Mouse (Mus musculus) liver, embryonic 14.5 days (tissue): Measurements from ENCODE around the gene Pi4ka. TPM values are rescaled to one million over a fixed set of nuclear protein-coding genes. Genes with fewer than 3 reads are reported as not detected.

Experiments
- ATAC-seq: fragments of 200-750 bp; cut with Nextera tagmentation; 2 replicates; pipeline ENCODE4 v1.8.0; 2017; ENCODE audit warnings: moderate number of reproducible peaks, mild to moderate bottlenecking, moderate library complexity; ENCODE audit not compliant: insufficient read depth
- DNase-seq, 3 experiments: peaks; one replicate each; pipeline ENCODE4 v3.0.0-alpha.2; 2012 to 2013; ENCODE audit warnings: low read depth in 3 of 3, low spot score in 3 of 3
- H3K27ac ChIP-seq: fragments of 300-500 bp; sonication (generic); 2 replicates; pipeline ENCODE4 v1.5.1; 2014; ENCODE audit warnings: moderate library complexity, mild to moderate bottlenecking, control low read depth, inconsistent platforms
- H3K27me3 ChIP-seq: fragments of 300-500 bp; sonication (generic); 2 replicates; pipeline ENCODE4 v1.6.1; 2014; ENCODE audit warnings: mild to moderate bottlenecking, low read length, moderate library complexity; ENCODE audit not compliant: control insufficient read depth, insufficient read depth
- H3K36me3 ChIP-seq: fragments of 300-500 bp; sonication (generic); replicated peaks from 2 replicates; pipeline ENCODE4 v1.6.1; 2014; ENCODE audit warnings: low read depth; ENCODE audit not compliant: control insufficient read depth, insufficient read depth
- H3K4me1 ChIP-seq, 2 experiments: fragments of 200-500 bp in 1 of 2; fragments of 300-500 bp in 1 of 2; sonication (generic) in 1 of 2; replicated peaks; 2 replicates each; pipeline ENCODE4 v1.6.1; 2012 to 2014; ENCODE audit warnings: antibody characterized with exemption in 1 of 2, inconsistent platforms in 1 of 2, low read length in 1 of 2; ENCODE audit not compliant: control insufficient read depth in 2 of 2, insufficient read depth in 2 of 2
- H3K4me2 ChIP-seq: fragments of 300-500 bp; sonication (generic); 2 replicates; pipeline ENCODE4 v1.6.1; 2014; ENCODE audit warnings: low read depth, mild to moderate bottlenecking, control low read depth, moderate library complexity
- H3K4me3 ChIP-seq, 2 experiments: fragments of 200-500 bp in 1 of 2; fragments of 300-500 bp in 1 of 2; sonication (generic) in 1 of 2; 2 replicates each; pipeline ENCODE4 v1.5.1; 2012 to 2014; ENCODE audit warnings: low read depth in 2 of 2, low read length in 2 of 2, mild to moderate bottlenecking in 2 of 2, control low read depth in 1 of 2, inconsistent platforms in 1 of 2, moderate library complexity in 1 of 2; ENCODE audit not compliant: insufficient read depth in 1 of 2
- H3K9ac ChIP-seq: fragments of 300-500 bp; sonication (generic); replicated peaks from 2 replicates; pipeline ENCODE4 v1.6.1; 2014; ENCODE audit warnings: mild to moderate bottlenecking, control low read depth, moderate library complexity
- H3K9me3 ChIP-seq: fragments of 300-500 bp; sonication (generic); 2 replicates; pipeline ENCODE4 v1.6.1; 2016; ENCODE audit warnings: low read length, mixed read lengths; ENCODE audit not compliant: control insufficient read depth
- CTCF ChIP-seq: IDR thresholded peaks from 2 replicates; pipeline ENCODE4 v1.5.1; 2016; ENCODE audit warnings: antibody characterized with exemption, low read depth, control low read depth
- EP300 ChIP-seq: IDR thresholded peaks from 2 replicates; pipeline ENCODE4 v1.6.1; 2016; ENCODE audit warnings: antibody characterized with exemption, low read depth
- WGBS: fragments of 180-500 bp; shearing (Covaris S2); extraction: QIAGEN DNeasy Blood & Tissue Kit; methylation state at CpG from one replicate; pipeline ENCODE4 v1.1.7; 2014; ENCODE audit not compliant: insufficient replicate concordance; 5-methylcytosine and 5-hydroxymethylcytosine counted together
- polyA plus RNA-seq, 2 experiments: library from polyadenylated mRNA; depleted of rRNA in 1 of 2; stranded (reverse) in 1 of 2; unstranded in 1 of 2; fragments of >200 nt; fragmentation: Nextera tagmentation in 1 of 2; extraction: Ambion mirVana in 1 of 2; gene quantifications; 2 replicates each; pipeline versions ENCODE4 v1.2.1 to v1.2.3; 2012 to 2014

The Pi4ka gene
- polyA plus RNA-seq, 2 experiments: 13.7 to 19.0 TPM

DNA sequence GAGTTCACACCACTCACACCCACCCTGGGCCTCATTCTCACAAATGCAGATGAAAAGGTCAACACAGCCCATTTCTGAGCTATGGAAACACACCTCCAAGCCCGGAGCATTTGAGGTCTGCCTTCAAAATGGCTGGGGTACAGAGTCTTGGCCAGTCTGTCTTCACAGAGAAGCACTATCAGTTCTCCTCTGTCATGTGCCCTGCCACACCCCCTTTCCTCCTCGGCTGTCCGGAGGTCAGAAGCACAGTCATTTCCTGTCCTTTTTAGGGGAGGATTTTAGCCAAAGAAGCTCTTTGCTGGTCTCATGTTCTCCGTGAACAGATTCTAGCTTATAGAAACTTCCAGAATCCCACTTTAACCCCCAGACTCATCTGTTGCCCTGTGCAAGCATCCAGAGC is 4.1 kb upstream of the Pi4ka start:
- TF ChIP-seq CTCF: no peak
- DNase-seq (no peak), ATAC-seq (no peak)
- no peak overlapping the region for H3K9ac ChIP-seq
- H3K9me3 ChIP-seq: no peaks in the 10 kb centered on the region
- H3K4me3 ChIP-seq: no peak overlapping the region
- H3K27me3 ChIP-seq: no peaks in the 10 kb centered on the region
- peaks cover 6 to 22% of the 10 kb centered on the region in 2 experiments for H3K4me1 ChIP-seq
- 19% methylated on average over 4 of the region's 4 CpGs for WGBS
- H3K4me2 ChIP-seq: peak overlapping the region; percentile 32
- H3K36me3 ChIP-seq: no peaks in the 10 kb centered on the region
- no peak overlapping the region for H3K27ac ChIP-seq

DNA sequence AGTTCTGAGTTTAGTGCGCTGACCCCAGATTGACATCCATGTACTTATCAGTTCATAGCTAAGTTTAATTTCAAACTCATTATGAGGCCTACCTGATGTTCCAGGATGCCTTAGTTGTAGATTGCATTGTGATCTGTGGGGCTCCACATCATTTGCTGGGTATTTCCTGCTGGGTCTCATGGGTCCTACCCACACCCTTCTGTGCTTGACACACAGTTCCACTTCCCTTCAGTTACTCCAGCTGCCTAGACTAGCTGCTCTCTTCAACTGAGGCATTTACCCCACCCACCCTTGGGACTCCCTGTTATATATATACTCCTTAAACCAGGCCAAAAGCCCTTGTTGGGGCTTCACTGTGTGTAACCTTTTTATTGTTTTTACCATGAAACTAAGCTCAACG is 2.9 kb upstream of the Pi4ka start:
- DNase-seq: no peak
- Histone ChIP-seq H3K36me3 (no peaks in the 10 kb centered on the region), H3K27ac (no peak overlapping the region), H3K27me3 (no peaks in the 10 kb centered on the region), H3K9ac (no peak overlapping the region), H3K9me3 (no peaks in the 10 kb centered on the region), H3K4me1 (peaks cover 13 to 30% of the 10 kb centered on the region in 2 experiments), H3K4me3 (no peak overlapping the region), H3K4me2 (no peak overlapping the region)
- TF ChIP-seq CTCF (no peak), EP300 (no peak)
- WGBS: 77% methylated on average over 2 of the region's 2 CpGs
- no peak for ATAC-seq

DNA sequence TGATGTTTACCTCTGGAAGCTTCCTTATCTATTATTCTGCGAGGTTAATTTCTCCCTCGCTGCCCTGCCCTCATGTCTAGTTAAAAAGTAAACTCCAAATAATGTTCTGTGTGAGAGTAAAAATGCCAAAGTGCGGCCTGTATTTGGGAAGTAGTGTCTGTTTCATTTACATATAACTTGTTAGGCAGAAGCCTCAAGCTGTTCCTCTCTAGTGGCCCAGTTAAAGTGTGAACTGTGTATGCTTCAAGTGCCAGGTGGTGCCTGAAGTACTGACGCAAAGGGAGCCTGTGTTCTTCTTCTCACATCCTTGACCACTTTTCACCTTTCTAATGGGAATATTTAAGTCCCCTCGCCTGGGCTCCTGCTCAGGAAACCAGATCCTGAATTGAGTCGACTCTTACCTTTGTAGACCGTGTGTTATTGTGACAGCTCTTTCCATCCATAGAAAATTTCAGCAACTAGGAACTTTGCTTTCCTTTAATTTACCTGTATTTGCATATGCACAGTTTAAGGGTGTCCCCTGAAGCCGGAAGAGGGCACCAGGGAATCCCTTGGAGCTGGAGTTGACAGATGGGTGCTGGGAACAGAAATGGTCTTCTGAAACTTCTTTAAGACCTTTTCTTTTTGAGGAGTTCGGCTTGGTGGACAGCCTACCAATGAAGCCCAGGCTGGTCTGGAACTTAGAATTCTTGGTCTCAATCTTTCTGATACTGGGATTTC is 558 bp upstream of the Pi4ka start:
- peak overlapping the region; percentile 77 to 98 for H3K4me3 ChIP-seq
- H3K4me1 ChIP-seq: peaks cover 13 to 30% of the 10 kb centered on the region in 2 experiments
- ATAC-seq (no peak), DNase-seq (no peak)
- peak overlapping the region; percentile 74 for H3K27ac ChIP-seq
- WGBS: 27% methylated on average over 9 of the region's 9 CpGs
- no peaks in the 10 kb centered on the region for H3K9me3 ChIP-seq
- H3K36me3 ChIP-seq: no peaks in the 10 kb centered on the region
- H3K27me3 ChIP-seq: no peaks in the 10 kb centered on the region
- peak overlapping the region; percentile 80 for H3K9ac ChIP-seq
- H3K4me2 ChIP-seq: peak overlapping the region; percentile 81
- TF ChIP-seq EP300 (no peak), CTCF (no peak)

DNA sequence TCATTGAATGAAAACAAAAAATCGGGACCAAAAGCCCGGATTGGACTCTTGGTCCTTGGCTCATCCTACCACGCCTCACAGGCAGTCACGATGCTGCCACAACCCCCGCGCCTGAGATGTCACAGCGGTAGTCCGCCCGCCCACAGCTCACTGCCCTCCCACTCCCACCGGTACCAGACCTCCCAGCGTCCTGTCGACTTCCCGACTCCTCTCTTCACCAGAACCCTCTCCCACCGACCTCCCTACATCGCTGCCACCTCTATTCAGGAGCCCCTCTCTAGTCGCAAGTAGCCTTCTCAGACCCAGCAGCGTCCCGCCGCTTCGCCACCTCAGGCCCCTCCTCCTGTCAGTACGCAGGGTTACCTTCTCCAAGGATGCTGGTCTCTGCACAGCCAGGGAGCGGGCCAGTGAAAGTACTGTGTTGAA is 830 bp downstream of the Pi4ka start:
- Histone ChIP-seq H3K27ac (peak overlapping the region; percentile 52), H3K4me2 (peak overlapping the region; percentile 95), H3K9me3 (no peaks in the 10 kb centered on the region), H3K36me3 (no peaks in the 10 kb centered on the region), H3K4me3 (peak overlapping the region; percentile 77 to 88), H3K4me1 (peaks cover 13 to 27% of the 10 kb centered on the region in 2 experiments), H3K9ac (peak overlapping the region; percentile 84), H3K27me3 (no peaks in the 10 kb centered on the region)
- no peak for TF ChIP-seq EP300
- no peak for TF ChIP-seq CTCF
- 0% methylated on average over 22 of the region's 22 CpGs for WGBS
- ATAC-seq (peak; percentile 63), DNase-seq (peak in 1 of 3 experiments; percentile 31)

DNA sequence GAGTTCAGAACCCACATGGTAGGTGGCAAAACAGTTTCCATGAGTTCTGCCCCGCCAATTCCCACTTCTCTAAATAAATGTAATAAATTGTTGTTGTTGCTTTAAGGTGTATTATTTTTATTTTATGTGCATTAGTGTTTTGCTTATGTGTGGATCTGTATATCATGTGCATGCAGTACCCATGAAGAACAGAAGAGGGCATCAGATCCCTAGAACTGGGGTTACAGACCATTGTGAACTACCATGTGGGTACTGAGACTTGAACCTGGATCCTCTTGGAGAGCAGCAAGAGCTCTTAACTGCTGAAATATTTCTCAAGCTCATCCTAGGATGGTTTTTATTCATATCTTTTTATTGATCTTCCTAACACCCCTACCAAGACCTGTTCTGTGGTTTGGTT is 3.3 kb downstream of the Pi4ka start:
- Histone ChIP-seq H3K9ac (no peak overlapping the region), H3K4me1 (peaks cover 13 to 18% of the 10 kb centered on the region in 2 experiments), H3K4me2 (no peak overlapping the region), H3K27ac (no peak overlapping the region), H3K27me3 (no peaks in the 10 kb centered on the region), H3K9me3 (no peaks in the 10 kb centered on the region), H3K36me3 (no peaks in the 10 kb centered on the region), H3K4me3 (no peak overlapping the region)
- no peak for ATAC-seq
- WGBS: 36% methylated on average over 1 of the region's 1 CpGs
- TF ChIP-seq CTCF (peak; percentile 76), EP300 (no peak)
- peak in 2 of 3 experiments; percentile 33 to 40 for DNase-seq
